Mouse (Mus musculus) mesoderm, embryonic 11.5 days (tissue): ENCODE data around the gene Gmeb1.
A peak's percentile ranks its signal among the peaks of the same experiment; 100 is the strongest.
"Not testable (repeated sequence)": the region's sequence is repeated elsewhere in the genome, so short reads cannot be mapped to it uniquely, and the experiment has no call there.

Source experiments
- DNase-seq: peaks from one replicate; pipeline ENCODE4 v3.0.0-alpha.2; 2012; ENCODE audit warnings: low read depth, low spot score

Gmeb1 gene

GRCm38 (mm10) chr4:132261514-132262357 is at the start of gene Gmeb1:
Gene Gmeb1 (minus strand): TSS chr4:132261602.
- peak; percentile 78 for DNase-seq

DNA sequence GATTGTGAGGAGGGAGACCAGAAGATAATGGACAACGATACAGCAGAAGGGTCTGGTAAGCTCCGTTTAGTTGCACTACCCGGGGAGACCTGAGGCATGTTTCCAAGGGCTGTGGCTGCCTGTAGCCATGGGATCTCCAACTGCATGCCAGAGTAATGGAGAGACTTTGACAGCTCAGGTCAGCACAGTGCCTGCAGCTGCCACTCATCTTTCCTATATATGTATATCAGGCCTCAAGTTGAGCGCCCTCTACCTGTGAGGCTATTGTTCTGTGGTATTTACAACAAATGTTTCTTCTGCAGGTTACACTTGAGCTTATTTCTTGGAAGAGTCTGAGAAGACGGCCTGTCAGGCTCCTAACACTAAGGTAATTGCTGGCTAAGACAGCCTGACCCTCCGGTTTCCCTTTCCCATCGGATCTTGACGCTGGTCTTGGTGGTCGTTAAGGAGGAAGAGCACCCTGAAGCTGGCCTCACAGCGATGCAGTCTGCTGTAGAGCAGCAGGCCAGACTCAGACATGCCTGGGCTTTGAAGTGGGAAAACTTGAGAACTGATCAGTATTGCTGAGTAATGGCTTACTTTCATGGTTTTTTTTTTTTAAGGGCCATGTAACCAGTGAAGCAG is 48.6 kb upstream of the Gmeb1 start:
- DNase-seq: no peak

DNA sequence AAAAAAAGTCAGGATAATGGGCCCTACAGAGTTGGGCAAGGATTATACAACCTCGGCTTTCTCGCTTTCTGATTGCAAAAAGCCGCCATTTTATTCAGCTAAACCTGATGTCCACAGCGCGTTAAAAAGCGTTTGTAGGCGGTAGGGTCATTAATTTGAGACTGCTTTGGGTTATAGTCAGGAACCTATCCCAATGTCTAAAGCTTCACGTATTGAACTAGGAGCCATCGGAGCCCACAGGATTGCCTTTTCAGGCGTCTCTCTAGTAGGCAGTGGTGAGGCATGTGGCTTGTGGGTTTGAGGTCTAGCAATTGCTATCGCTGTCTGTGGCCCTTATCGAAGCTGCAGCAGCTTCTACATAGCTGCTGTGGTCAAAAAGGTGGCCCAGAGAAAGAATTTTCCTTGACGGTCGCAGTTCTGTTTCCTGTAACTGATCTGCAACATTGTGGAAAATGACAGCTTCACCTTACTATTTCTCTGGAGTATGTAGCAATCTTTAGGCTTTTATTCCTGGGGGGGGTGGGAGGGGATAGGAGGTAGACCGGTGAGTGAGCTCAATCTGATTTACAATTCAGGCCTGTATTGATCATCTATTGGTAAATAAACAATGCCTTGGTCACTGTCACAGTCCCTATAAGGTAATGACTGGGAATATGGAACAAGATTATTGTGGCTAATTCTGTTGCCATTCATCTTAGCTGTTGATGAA is 47.9 kb upstream of the Gmeb1 start:
- DNase-seq: no peak

DNA sequence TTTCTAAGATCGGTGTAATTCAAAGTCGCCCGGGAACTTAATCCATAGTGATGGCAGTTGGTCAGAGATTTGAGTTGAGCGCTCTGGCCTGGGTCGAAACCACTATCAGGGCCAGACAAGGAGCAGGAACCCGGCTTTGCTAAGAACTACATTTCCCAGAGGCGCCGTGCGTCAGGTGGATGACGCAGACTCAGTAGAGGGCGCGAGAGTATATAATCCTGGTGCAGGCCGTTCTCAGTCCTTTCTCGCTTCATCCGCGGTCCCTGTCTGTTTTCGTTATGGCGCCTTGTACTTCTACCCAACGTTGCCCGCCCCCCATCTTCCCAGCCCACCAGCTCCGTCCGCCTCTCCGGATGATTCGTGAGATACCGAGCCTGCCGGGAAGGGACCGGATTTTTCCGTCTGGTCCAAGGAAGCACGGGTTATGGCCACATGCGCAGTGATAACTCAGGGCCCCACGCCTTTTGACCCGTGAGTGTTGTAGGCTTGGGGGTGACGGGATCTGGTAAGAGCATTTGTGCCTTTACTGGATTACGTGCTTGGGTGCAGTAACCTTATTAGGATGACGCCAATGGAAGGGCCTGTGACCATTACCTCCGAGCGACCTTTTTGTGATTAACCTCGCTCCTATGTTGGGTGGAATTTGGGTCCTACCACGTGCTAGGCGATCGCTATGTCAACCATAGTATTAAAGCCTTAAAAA is 47.2 kb upstream of the Gmeb1 start:
- peak; percentile 94 for DNase-seq

DNA sequence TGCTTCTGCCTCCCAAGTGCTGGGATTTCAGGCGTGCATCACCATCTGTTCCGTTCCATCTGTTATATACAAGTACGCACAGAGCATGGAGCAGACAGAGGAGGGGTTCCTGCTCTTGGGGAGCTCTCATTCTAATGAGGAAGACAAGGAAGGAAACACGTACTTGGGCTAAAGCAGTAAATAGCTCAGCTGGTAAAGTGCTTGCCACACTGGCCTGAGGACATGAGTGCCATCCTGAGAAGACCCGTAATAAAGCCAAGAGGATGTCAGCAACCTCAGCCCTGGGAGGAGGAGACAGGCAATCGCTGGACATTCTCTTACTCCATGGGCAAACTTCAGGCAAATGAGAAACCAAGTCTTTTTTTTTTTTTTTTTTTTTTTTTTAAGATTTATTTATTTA is 44.6 kb upstream of the Gmeb1 start:
- no peak for DNase-seq

- no peak for DNase-seq
Observed at GRCm38 (mm10) chr4:132305276-132305675, 43.9 kb upstream of the Gmeb1 start.

- not testable (repeated sequence) for DNase-seq
Observed at GRCm38 (mm10) chr4:132303484-132303883, 42.1 kb upstream of the Gmeb1 start.

DNA sequence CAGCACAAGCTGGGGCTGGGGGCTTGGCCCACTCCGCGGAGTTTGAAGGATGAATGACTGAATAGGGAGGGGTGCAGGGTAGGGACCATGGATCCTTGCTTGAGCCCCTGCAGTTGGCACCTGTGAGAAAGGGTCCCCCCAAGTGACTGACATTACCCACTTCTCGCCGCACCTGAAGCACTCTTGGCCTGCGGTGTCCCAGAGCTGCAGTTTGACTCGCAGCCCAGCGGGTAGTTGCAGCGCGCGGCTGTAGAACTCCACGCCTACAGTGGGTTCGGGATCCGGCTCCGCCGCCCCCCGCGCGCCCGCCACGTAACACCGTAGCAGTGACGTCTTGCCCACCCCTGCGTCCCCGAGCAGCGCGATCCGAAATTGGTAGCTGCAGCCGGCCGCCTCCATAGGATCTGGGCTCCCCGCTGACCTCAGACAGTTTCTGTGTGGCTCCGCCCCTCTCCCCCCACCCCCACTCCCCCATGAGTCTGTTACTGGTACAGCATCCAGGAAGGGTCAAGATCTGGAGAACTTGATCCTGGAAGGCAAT is 41.6 kb upstream of the Gmeb1 start, which contains the start of gene Rab42:
Rab42 (minus strand) TSS at position 447 of the 541 bp plus-strand sequence.
- peak; percentile 73 for DNase-seq

DNA sequence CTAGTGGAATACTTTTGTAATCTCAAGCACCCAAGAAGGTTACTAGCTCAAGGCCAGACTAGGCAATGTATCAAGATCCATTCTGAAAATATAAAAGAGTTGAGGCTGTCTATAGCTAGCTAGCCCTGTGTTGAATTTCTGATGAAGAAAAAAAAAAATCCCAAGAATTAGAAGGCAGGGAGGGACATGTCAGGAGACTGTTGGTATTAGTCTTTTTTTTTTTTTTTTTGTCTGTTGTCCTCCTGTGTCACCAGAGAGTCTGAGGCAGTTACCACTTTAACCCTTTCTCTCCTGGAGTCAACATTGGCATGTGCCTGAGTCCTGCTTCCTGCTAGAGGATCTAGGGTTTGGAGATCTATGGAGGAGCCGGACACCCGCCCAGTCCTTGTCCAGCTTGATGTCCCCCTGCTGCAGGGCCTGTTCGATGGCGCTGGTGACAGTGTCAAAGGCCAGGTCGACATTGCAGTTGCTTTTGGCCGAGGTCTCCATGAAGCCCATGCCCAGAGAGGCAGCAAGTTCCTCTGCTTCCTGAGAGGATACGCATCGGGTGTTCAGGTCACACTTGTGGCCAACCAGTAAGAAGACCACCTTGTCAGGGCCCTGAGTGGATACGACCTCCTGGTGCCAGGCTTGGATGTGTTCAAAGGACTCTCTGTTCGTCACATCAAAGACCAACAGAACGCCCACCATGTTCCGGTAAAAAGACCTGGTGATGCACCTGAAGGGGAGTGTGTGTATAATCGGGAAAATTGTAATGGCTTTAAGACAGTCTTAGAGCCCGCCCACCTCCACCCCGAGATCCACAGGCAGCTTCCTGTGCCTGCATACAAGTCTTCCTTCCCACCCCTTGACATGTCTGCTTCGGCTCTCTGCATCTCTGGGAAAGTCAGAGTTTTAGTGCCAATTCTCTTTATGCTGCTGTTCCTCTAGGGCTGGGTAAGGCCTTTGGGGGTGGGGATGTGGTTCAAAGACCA is 40.9 kb upstream of the Gmeb1 start:
- no peak for DNase-seq

DNA sequence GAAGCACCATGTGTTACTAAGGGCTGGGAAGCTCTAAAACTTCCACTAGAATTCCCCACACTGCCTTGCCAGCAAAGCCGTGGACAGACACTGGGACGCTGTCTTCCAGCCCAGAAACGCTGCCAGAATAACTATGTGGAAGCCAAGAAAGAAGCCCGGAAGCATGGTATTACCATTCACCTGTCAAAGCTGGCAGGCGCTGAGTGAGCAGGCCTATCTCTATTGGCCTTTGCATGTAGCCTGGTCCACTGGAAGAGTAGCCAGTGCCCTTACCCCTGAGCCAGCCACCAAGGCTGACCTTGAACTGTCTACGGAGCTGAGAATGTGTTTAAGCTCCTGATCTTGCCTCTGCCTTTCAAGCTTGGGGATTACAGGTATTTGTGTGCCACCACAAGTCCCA is 40.1 kb upstream of the Gmeb1 start:
- no peak for DNase-seq

GRCm38 (mm10) chr4:132299849-132300248 is 38.4 kb upstream of the Gmeb1 start:
- DNase-seq: no peak

DNA sequence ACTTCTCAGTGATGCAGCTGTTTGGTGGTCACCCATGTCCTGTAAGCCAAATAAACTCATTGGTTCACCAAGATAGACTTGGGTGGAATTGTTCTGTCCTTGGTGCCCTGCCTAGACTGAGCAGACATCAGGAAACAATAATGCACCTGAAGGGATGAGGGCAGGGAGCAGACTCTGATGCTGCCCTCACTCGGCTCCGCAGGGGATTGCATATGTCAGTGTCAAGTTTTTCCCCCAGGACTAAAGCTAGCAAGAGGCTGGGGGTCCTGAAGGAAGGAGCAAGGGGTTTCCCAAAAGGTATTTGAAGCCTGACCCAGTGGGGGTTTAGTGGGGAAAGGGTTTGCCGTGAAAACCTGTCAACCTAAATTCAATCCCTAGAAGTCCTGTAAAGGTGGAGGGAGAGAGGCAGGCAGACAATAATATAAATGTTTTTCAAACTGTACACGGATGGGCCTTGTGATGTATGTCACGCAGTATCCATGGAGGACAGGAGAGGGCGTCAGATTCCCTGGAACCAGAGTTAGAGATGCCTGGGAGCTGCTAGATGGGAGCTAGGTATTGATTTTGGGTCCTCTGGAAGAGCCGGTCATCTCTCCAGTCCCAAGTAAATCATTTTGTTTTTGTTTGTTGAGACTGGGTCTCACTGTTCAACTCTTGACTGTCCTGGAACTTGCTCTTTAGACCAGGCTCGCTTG is 34.4 kb upstream of the Gmeb1 start:
- DNase-seq: no peak

GRCm38 (mm10) chr4:132293682-132294240 is 32.4 kb upstream of the Gmeb1 start:
- no peak for DNase-seq

GRCm38 (mm10) chr4:132292988-132293387 is 31.6 kb upstream of the Gmeb1 start:
- DNase-seq: no peak

DNA sequence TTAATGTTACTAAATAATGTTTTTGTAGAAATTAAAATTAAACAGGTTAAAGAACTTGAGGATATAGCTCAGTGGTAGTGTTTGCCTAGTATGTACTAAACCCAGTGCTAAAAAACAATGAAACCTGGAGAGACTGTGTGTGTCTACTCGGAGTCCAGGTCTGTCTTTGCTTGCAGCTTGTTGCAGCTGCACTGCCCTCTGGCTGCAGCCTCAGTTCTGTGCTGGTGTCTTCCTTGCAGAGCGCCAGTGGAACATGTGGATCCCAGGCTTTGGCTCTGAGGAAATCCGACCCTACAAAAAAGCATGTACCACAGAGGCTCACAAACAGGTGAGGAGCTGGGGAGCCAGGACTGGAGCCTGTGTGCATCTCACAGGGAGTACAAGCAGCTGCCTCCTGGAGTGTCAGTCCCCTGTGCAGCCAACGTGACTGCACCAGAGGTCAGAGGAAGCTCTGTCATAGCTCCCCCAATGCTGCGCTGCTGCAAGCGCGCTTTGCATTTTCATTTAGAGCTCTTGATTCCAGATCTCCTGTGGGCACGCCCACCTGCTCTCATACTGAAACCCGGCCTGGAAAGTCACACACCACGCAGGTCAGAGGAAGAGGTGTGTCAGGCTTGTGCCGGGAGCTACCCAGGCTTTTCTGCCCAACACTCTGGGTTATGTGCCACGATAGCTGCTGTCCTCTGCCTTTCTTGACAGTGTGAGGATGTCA is 30.4 kb upstream of the Gmeb1 start:
- no peak for DNase-seq

GRCm38 (mm10) chr4:132291056-132291455 is 29.7 kb upstream of the Gmeb1 start:
- DNase-seq: no peak

GRCm38 (mm10) chr4:132288840-132289239 is 27.4 kb upstream of the Gmeb1 start:
- not testable (repeated sequence) for DNase-seq

GRCm38 (mm10) chr4:132275949-132276348 is 14.5 kb upstream of the Gmeb1 start:
- no peak for DNase-seq
